Mouse (Mus musculus): Measurements from ENCODE around the gene Fam78a. TPM values are rescaled to one million over a fixed set of nuclear protein-coding genes. Genes with fewer than 3 reads are reported as not detected.

The Fam78a gene
- total RNA-seq (2015): 14.4 and 14.7 TPM in 2 replicates
- 11.7 and 13.1 TPM in 2 replicates for total RNA-seq (2017)

GRCm38 (mm10) chr2:32084111-32084871 lies at the start of gene Fam78a:
Gene Fam78a, minus strand, starts transcription at chr2:32084857.
- 0 out of 2 replicates have a peak, but pooled peaks have one; percentile 22 for ATAC-seq (ENCODE audit: poor library complexity, severe bottlenecking)

- ATAC-seq (ENCODE audit: poor library complexity, severe bottlenecking): peak; percentile 45
These were observed 49.4 kb upstream of the Fam78a start for GRCm38 (mm10) chr2:32134039-32134438.

GRCm38 (mm10) chr2:32132567-32132992 lies 47.9 kb upstream of the Fam78a start:
- ATAC-seq (ENCODE audit: poor library complexity, severe bottlenecking): peak; percentile 73

- ATAC-seq (ENCODE audit: poor library complexity, severe bottlenecking): no peak
These were observed 47.4 kb upstream of the Fam78a start for GRCm38 (mm10) chr2:32131866-32132566.

- ATAC-seq (ENCODE audit: poor library complexity, severe bottlenecking): no peak
These were observed 46.7 kb upstream of the Fam78a start for GRCm38 (mm10) chr2:32131205-32131834.

- ATAC-seq (ENCODE audit: poor library complexity, severe bottlenecking): no peak
These were observed 45.8 kb upstream of the Fam78a start for GRCm38 (mm10) chr2:32130435-32130834.

- no peak for ATAC-seq (ENCODE audit: poor library complexity, severe bottlenecking)
These were observed 44.9 kb upstream of the Fam78a start for GRCm38 (mm10) chr2:32129383-32130074.

- no peak for ATAC-seq (ENCODE audit: poor library complexity, severe bottlenecking)
These were observed 43.8 kb upstream of the Fam78a start for GRCm38 (mm10) chr2:32128536-32128841.

- peak; percentile 41 for ATAC-seq (ENCODE audit: poor library complexity, severe bottlenecking)
These were observed 43.2 kb upstream of the Fam78a start for GRCm38 (mm10) chr2:32127653-32128535.

- no peak for ATAC-seq (ENCODE audit: poor library complexity, severe bottlenecking)
These were observed 37.1 kb upstream of the Fam78a start for GRCm38 (mm10) chr2:32121785-32122184.

- ATAC-seq (ENCODE audit: poor library complexity, severe bottlenecking): no peak
These were observed 36.5 kb upstream of the Fam78a start for GRCm38 (mm10) chr2:32121150-32121549.

GRCm38 (mm10) chr2:32119802-32120750 lies 35.4 kb upstream of the Fam78a start:
- no peak for ATAC-seq (ENCODE audit: poor library complexity, severe bottlenecking)

GRCm38 (mm10) chr2:32115851-32116268 lies 31.2 kb upstream of the Fam78a start:
- peak; percentile 78 for ATAC-seq (ENCODE audit: poor library complexity, severe bottlenecking)

GRCm38 (mm10) chr2:32112548-32112947 lies 27.9 kb upstream of the Fam78a start:
- ATAC-seq (ENCODE audit: poor library complexity, severe bottlenecking): no peak

- ATAC-seq (ENCODE audit: poor library complexity, severe bottlenecking): no peak
These were observed 26.6 kb upstream of the Fam78a start for GRCm38 (mm10) chr2:32111268-32111667.

GRCm38 (mm10) chr2:32105930-32106329 lies 21.3 kb upstream of the Fam78a start:
- no peak for ATAC-seq (ENCODE audit: poor library complexity, severe bottlenecking)

- no peak for ATAC-seq (ENCODE audit: poor library complexity, severe bottlenecking)
These were observed 20.7 kb upstream of the Fam78a start for GRCm38 (mm10) chr2:32105117-32105913.

GRCm38 (mm10) chr2:32104122-32104521 lies 19.5 kb upstream of the Fam78a start:
- ATAC-seq (ENCODE audit: poor library complexity, severe bottlenecking): no peak
